Mouse (Mus musculus) lung, embryonic 14.5 days (tissue): ENCODE data around the gene Fblim1. TPM values are rescaled to one million over a fixed set of nuclear protein-coding genes. Genes with fewer than 3 reads are reported as not detected.
A peak's percentile ranks its signal among the peaks of the same experiment; 100 is the strongest.

Experiments
- ATAC-seq: fragments of 200-750 bp; cut with Nextera tagmentation; 2 replicates; pipeline ENCODE4 v1.8.0; 2017; ENCODE audit warnings: mild to moderate bottlenecking, moderate TSS enrichment, moderate library complexity; ENCODE audit not compliant: insufficient read depth
- DNase-seq: peaks from one replicate; pipeline ENCODE4 v3.0.0-alpha.2; 2015
- H3K27ac ChIP-seq: fragments of 300-500 bp; sonication (generic); 2 replicates; pipeline ENCODE4 v1.5.1; 2014; ENCODE audit warnings: low read depth, mild to moderate bottlenecking, moderate library complexity
- H3K27me3 ChIP-seq: fragments of 300-500 bp; sonication (generic); 2 replicates; pipeline ENCODE4 v1.6.1; 2014; ENCODE audit warnings: low read length, control low read depth; ENCODE audit not compliant: insufficient read depth
- H3K36me3 ChIP-seq: fragments of 300-500 bp; sonication (generic); 2 replicates; pipeline ENCODE4 v1.6.1; 2014; ENCODE audit warnings: control low read depth; ENCODE audit not compliant: insufficient read depth
- H3K4me1 ChIP-seq: fragments of 300-500 bp; sonication (generic); 2 replicates; pipeline ENCODE4 v1.6.1; 2014; ENCODE audit warnings: antibody characterized with exemption, control low read depth; ENCODE audit not compliant: insufficient read depth
- H3K4me2 ChIP-seq: fragments of 300-500 bp; sonication (generic); 2 replicates; pipeline ENCODE4 v1.6.1; 2014; ENCODE audit warnings: mild to moderate bottlenecking
- H3K4me3 ChIP-seq: fragments of 300-500 bp; sonication (generic); 2 replicates; pipeline ENCODE4 v1.5.1; 2014; ENCODE audit warnings: low read depth, low read length
- H3K9ac ChIP-seq: fragments of 300-500 bp; sonication (generic); 2 replicates; pipeline ENCODE4 v1.6.1; 2014
- H3K9me3 ChIP-seq: fragments of 300-500 bp; sonication (generic); 2 replicates; pipeline ENCODE4 v1.6.1; 2016; ENCODE audit warnings: low read depth, low read length, control low read depth
- CTCF ChIP-seq: IDR thresholded peaks from 2 replicates; pipeline ENCODE4 v1.5.1; 2016; ENCODE audit warnings: antibody characterized with exemption, low read depth
- WGBS: fragments of 180-500 bp; shearing (Covaris S2); extraction: QIAGEN DNeasy Blood & Tissue Kit; methylation state at CpG from one replicate; pipeline ENCODE4 v1.1.7; 2014; 5-methylcytosine and 5-hydroxymethylcytosine counted together
- polyA plus RNA-seq: library from polyadenylated mRNA; unstranded; fragments of >200 nt; fragmentation: Nextera tagmentation; extraction: Ambion mirVana; gene quantifications from 2 replicates; pipeline ENCODE4 v1.2.1, GENCODE M21; 2014

Fblim1 gene
- polyA plus RNA-seq, 1 experiment from 2014 or later, result 89.2 TPM

GRCm38 (mm10) chr4:141539213-141539767 is 66.6 kb downstream of the Fblim1 start:
- H3K27me3 ChIP-seq, result no peaks in the 10 kb centered on the region
- DNase-seq (no peak), ATAC-seq (0 out of 2 replicates have a peak, but pooled peaks have one; percentile 2)
- H3K27ac ChIP-seq, result peak overlapping the region; percentile 99
- H3K9me3 ChIP-seq, result no peaks in the 10 kb centered on the region
- H3K4me2 ChIP-seq, result peak overlapping the region; percentile 76
- no peaks in the 10 kb centered on the region for H3K36me3 ChIP-seq
- no peak for TF ChIP-seq CTCF
- H3K4me3 ChIP-seq, result peak overlapping the region; percentile 90
- WGBS, result 34% methylated on average over 12 of the region's 12 CpGs
- peaks cover 10% of the 10 kb centered on the region; the same call in 1 of the 2 replicates for H3K4me1 ChIP-seq
- peak overlapping the region; percentile 83 for H3K9ac ChIP-seq

- Histone ChIP-seq H3K27me3 (no peaks in the 10 kb centered on the region), H3K27ac (peak within 1 kb of the TSS; percentile 99), H3K9me3 (no peaks in the 10 kb centered on the region), H3K36me3 (no peaks in the 10 kb centered on the region), H3K4me3 (peak within 1 kb of the TSS; percentile 90), H3K4me2 (peak within 1 kb of the TSS; percentile 76), H3K9ac (peak within 1 kb of the TSS; percentile 83), H3K4me1 (peaks cover 10% of the 10 kb centered on the region; the same call in 1 of the 2 replicates)
- WGBS, result under 1% methylated on average over 66 of the region's 88 CpGs
- ATAC-seq (peak; percentile 87), DNase-seq (peak; percentile 98)
- no peak for TF ChIP-seq CTCF
These were observed 67.3 kb downstream of the Fblim1 start, which contains the start of gene Spen for GRCm38 (mm10) chr4:141538408-141539212. Gene Spen, minus strand, starts transcription at chr4:141538597.

- Histone ChIP-seq H3K27ac (peak overlapping the region; percentile 99), H3K9ac (peak overlapping the region; percentile 83), H3K4me2 (peak overlapping the region; percentile 76), H3K27me3 (no peaks in the 10 kb centered on the region), H3K4me3 (peak overlapping the region; percentile 90), H3K4me1 (peaks cover 10% of the 10 kb centered on the region; the same call in 1 of the 2 replicates), H3K36me3 (no peaks in the 10 kb centered on the region), H3K9me3 (no peaks in the 10 kb centered on the region)
- DNase-seq, result peak; percentile 59
- under 1% methylated on average over 94 of the region's 101 CpGs for WGBS
- peak; percentile 23 for ATAC-seq
- no peak for TF ChIP-seq CTCF
These were observed 68.0 kb downstream of the Fblim1 start for GRCm38 (mm10) chr4:141537706-141538407.

- ATAC-seq, result no peak
- TF ChIP-seq CTCF, result no peak
- Histone ChIP-seq H3K36me3 (no peaks in the 10 kb centered on the region), H3K27ac (peak overlapping the region; percentile 99), H3K27me3 (no peaks in the 10 kb centered on the region), H3K4me2 (peak overlapping the region; percentile 76), H3K4me3 (peak overlapping the region; percentile 90), H3K9ac (peak overlapping the region; percentile 83), H3K9me3 (no peaks in the 10 kb centered on the region), H3K4me1 (peaks cover 10% of the 10 kb centered on the region; the same call in 1 of the 2 replicates)
- DNase-seq, result peak; percentile 41
- WGBS, result under 1% methylated on average over 14 of the region's 14 CpGs
These were observed 68.7 kb downstream of the Fblim1 start for GRCm38 (mm10) chr4:141537226-141537610.

GRCm38 (mm10) chr4:141536291-141537225 is 69.3 kb downstream of the Fblim1 start:
- H3K4me1 ChIP-seq, result peaks cover 10% of the 10 kb centered on the region; the same call in 1 of the 2 replicates
- ATAC-seq, result peak; percentile 45
- peak overlapping the region; percentile 83 for H3K9ac ChIP-seq
- H3K36me3 ChIP-seq, result no peaks in the 10 kb centered on the region
- H3K4me2 ChIP-seq, result peak overlapping the region; percentile 76
- peak; percentile 82 for DNase-seq
- peak overlapping the region; percentile 90 for H3K4me3 ChIP-seq
- H3K27ac ChIP-seq, result peak overlapping the region; percentile 99
- no peak for TF ChIP-seq CTCF
- no peaks in the 10 kb centered on the region for H3K27me3 ChIP-seq
- no peaks in the 10 kb centered on the region for H3K9me3 ChIP-seq
- WGBS, result under 1% methylated on average over 61 of the region's 61 CpGs
